Mouse (Mus musculus): ENCODE results near the gene Nkain4.

Gene Nkain4

DNA sequence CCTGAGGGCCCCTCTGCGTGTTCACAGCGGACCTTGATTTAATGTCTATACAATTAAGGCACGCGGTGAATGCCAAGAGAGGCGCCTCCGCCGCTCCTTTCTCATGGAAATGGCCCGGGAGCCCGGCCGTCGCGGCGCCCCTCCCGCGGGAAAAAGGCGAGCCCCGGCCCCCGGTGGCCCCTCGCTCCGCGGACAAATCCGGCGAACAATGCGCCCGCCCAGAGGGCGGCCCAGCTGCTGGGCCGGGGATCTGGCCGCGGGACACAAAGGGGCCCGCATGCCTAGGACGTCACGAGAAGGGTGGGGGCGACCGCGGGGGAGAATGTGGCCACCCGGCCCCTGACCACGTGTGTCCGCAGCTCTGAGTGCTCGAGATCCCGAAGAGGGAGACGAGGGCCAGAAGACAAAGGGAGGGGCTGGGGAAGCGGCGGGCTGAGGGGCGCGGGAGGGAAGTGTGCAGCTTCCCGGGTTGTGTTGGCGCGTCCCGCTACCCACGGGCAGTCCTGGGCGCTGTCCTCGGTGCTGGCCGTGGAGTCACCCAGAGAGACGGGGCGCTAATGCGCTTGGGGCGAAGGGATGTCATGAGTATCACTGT is 60.4 kb downstream of the Nkain4 start:
- no peak for DNase-seq (ENCODE audit: low spot score in 2 of 2)

DNA sequence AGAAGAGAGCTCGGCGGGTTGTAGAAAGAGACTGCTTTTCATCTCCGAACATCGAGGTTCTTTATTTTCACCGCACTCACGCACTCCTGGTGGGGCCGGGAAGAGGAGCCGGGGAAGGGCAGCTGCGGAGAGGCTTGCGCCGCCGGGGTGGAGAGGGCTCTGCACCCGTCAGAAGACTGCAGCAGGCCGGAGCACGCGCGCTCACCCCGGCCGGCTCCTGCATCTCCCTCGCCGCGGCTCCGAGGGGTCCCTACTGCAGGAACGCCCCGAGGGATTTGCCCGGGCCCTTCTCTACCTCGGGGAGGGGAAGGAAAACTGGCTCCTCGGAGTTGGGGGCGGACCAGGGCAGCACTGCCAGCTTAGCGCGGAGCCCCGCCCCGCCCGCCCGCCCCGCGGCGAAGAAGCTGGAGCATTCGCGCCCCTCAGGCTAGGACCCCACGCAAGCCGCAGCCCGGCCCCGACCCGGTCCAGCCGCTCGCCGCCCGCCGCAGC is 60.9 kb downstream of the Nkain4 start:
- DNase-seq (ENCODE audit: low spot score in 2 of 2) = no peak

DNA sequence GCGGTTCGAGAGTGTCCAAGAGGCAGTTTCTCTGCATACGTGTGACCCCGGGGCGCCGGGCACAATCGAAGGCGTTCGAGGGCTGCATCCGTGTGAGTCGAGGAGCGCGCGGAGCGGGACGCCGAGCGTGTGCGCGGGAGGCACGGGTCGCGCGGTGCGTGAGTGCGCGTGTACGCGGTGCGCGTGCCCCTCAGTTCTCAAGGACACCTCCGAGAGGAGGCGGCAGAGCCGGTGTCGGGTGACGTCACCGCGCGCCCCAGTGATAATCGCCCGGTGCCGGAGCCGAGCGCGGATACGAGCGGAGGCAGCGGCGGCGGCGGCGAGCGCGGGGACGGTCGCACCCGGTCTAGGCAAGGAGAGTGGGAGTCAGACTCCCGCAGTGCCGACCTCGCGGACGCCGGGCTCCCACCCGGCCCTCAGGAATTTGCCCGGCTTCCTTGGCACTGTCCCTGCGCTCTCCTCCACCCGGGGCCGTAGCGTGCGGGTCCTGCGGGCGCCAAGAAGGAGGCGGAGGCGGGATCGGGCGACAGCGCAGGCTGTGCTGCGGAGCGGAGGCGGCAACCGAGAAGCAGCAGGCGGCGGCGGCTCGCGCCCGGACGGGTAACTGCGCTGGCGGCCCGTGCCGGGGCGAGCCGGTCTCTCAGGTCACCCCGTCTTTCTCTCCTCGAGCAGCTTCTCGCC is 61.5 kb downstream of the Nkain4 start:
- DNase-seq (ENCODE audit: low spot score in 2 of 2) = no peak

DNA sequence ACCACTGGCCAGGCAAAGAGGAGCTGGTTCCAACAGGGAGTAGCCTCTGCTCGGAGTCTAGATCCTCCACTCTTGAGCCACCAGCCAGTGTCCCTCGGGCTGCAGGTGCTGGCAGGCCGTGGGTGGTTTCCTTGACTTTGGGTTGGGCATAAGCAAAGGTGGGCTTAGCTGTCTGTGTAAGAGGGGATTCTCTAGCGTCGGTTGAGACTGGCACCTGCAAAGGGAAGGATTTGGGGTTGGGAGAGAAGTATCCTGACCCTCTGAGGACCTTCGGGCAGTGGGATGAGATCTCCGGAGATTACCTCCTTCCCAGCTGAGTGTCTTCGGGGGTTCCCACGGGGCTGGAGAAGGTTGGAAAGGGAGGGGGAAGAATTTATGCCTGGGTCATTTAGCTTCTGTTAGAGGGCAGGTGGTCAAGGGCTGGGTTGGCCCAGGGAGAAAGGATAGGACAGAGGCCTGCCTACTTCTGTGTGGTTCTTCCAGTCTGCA is 62.6 kb downstream of the Nkain4 start:
- DNase-seq (ENCODE audit: low spot score in 2 of 2) = no peak

DNA sequence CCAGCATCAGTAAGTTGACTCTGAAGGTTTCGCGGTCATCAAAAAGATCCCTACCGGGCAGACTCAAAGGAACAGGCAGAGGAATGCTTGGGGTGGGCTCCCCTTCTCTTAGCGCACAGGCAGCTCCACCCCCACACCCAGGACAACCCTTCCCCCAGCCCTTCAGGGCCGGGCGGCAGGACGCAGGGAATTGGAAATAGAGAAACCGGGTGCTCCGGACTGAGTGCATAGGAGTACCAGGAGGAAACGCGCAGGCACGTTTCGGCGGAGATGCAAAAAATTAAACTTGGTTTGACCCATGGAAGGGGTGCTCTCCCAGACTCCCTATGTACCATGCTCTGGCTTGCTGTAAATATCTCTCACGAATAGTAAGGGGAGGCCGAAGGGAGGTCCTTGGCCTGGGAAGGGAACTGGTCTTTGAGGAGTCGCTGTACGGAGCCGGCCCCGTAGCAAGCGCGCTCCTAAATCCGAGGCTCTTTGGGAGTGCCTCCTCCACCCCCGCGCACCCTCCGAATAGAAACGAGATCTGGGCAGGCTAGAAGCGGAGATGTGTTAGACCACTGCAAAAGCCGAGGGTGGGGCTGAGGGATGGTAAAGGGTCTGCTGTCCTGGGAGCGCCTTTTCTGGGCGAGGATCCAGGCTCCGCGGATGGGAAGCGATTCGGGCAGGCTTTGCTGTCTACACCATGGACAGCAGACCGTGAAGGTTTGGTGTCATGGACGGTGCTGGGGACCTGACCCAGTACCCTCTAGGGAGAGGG is 63.2 kb downstream of the Nkain4 start:
- DNase-seq (ENCODE audit: low spot score in 2 of 2) = no peak

DNA sequence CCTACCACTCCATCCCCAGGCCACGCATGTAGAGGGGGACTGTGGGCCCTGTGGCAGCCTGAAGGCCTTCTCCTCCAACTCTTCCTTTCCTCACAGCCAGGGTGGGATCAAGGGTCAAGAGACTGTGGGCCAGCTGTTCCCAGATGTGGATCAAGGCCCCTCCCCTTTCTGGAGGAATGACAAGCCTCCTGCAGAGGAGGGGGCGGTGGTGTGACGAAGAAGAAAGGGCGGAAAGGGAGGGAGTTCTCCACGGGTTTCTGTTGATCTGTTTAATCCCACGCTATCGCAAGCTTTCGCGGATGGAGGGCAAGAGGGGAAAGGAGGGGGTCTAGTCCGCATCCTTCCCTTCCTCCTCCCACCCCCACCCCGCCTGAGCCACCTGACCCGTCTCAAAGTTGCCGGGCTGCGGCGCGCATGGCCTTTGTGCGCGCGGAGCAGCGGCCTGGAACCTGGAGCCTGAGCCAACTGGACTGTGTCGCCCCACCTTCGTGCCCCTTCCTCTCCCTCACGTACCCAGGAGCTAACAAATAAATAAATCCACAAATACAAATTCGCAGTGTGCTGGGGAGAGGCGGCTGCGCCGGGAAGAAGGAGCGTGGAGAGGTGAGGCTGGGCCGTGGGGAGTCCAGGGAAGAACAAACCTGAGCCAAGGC is 64.0 kb downstream of the Nkain4 start:
- DNase-seq (ENCODE audit: low spot score in 2 of 2) = no peak

DNA sequence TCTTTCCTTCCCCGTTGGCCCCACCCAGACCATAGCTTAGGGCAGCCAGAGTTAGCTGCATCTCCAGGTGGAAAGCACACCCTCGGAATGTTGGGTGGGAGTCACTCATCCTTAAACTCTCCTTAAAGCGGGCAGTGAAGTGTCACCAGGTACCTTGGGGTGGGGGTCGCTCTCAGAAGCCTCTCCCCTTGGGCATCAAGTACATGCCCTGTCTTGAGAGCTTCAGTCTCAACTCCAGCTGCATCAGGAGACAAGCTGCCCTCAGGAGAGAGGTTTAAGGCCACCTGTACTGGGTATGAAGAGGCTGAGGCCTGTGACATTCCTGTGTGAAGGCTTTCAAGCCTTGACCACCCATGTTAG is 64.6 kb downstream of the Nkain4 start:
- DNase-seq (ENCODE audit: low spot score in 2 of 2) = no peak

DNA sequence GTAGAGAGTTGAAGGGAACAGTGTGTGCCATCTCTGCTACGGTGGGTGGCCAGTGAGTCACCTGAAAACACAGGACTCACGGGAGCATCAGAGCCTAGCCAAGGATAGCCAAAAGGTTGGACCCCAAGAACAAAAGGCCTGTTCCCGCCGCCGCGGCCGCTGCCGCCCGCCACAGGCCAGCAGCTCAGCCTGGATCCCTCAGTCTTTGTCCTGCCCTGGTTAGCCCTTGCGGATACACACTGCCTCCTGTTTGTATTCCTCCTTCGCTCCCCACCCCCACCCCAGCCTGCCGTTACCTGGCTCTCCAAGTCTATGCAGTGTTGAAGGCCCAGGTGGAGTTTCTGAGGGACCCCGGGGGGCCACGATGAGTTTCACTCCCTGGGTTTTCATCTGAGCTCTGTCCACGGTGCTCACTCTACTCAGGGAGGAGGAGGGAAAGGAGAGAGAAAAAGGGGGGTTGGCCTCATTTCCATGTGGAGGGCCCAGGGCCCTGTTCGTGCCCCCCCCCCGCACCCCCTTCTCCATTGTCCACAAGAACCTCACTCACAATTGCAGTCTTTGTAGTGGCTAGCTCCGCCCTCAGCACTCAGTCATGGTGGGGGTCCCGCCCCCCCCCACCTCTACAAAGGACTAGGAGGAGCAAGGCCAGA is 65.1 kb downstream of the Nkain4 start:
- no peak for DNase-seq (ENCODE audit: low spot score in 2 of 2)

DNA sequence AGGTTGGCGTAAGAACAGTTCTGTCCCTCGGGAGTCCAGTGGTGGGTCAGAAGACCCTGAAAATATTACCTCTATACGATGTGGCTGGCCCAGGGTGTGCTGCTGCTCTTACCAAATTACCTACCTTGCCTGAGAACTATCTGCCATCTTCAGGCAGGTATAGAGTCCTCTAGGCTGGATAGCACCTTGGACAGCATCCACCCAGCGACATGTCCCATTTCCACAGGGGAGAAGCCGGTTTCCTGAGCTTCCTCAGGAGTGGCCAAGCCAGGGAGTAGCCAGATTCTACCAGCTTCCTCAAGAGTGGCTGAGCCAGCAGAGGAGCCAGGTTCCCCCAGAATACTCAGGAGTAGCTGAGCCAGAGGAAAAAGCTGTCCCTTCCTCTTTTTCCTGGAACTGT is 69.2 kb downstream of the Nkain4 start:
- DNase-seq (ENCODE audit: low spot score in 2 of 2) = no peak
